Mouse (Mus musculus) cerebellum, postnatal 4 days (tissue): ENCODE measurements at regions not wholly inside any gene's neighbourhood (a gene's known extent, or its start where the extent isn't known, plus 50 kb on each side); places are given as distances from the start of the nearest gene placed in this dataset.

Experiments
- DNase-seq, 2 experiments: peaks; one replicate each; pipeline ENCODE4 v3.0.0; 2022; ENCODE audit warnings: low spot score in 2 of 2, mixed read lengths in 1 of 2

GRCm38 (mm10) chr8:102575523-102575922, 209.9 kb downstream of the Cdh11 start:
- no peak for DNase-seq

GRCm38 (mm10) chr8:102567779-102568178, 217.7 kb downstream of the Cdh11 start:
- DNase-seq: no peak

- DNase-seq: no peak
Observed at GRCm38 (mm10) chr8:102554213-102554612, 231.2 kb downstream of the Cdh11 start.

GRCm38 (mm10) chr8:102553348-102553935, 232.0 kb downstream of the Cdh11 start:
- no peak for DNase-seq

- peak in 1 of 2 experiments; percentile 16 for DNase-seq
Observed at GRCm38 (mm10) chr8:102538886-102539285, 246.6 kb downstream of the Cdh11 start.

- no peak for DNase-seq
Observed at GRCm38 (mm10) chr8:102538068-102538467, 247.4 kb downstream of the Cdh11 start.

GRCm38 (mm10) chr8:102518446-102518845, 267.0 kb downstream of the Cdh11 start:
- DNase-seq: no peak

- peak in 1 of 2 experiments; percentile 7 for DNase-seq
Observed at GRCm38 (mm10) chr8:102515748-102516147, 269.7 kb downstream of the Cdh11 start.

- no peak for DNase-seq
Observed at GRCm38 (mm10) chr8:102514805-102515424, 270.5 kb downstream of the Cdh11 start.

GRCm38 (mm10) chr8:102500751-102501150, 284.7 kb downstream of the Cdh11 start:
- no peak for DNase-seq

GRCm38 (mm10) chr8:102500202-102500601, 285.2 kb downstream of the Cdh11 start:
- DNase-seq: no peak

GRCm38 (mm10) chr8:102499091-102499490, 286.4 kb downstream of the Cdh11 start:
- DNase-seq: no peak

- DNase-seq: no peak
Observed at GRCm38 (mm10) chr8:102497160-102497559, 288.3 kb downstream of the Cdh11 start.

- DNase-seq: no peak
Observed at GRCm38 (mm10) chr8:102496698-102497097, 288.7 kb downstream of the Cdh11 start.

GRCm38 (mm10) chr8:102496021-102496420, 289.4 kb downstream of the Cdh11 start:
- DNase-seq: no peak

GRCm38 (mm10) chr8:102491015-102491414, 294.4 kb downstream of the Cdh11 start:
- DNase-seq: no peak

GRCm38 (mm10) chr8:102488284-102488683, 297.2 kb downstream of the Cdh11 start:
- no peak for DNase-seq

- DNase-seq: no peak
Observed at GRCm38 (mm10) chr8:102487796-102488195, 297.6 kb downstream of the Cdh11 start.

GRCm38 (mm10) chr8:102475166-102475802, 310.2 kb downstream of the Cdh11 start:
- DNase-seq: no peak

- no peak for DNase-seq
Observed at GRCm38 (mm10) chr8:102474192-102474591, 311.2 kb downstream of the Cdh11 start.

- DNase-seq: no peak
Observed at GRCm38 (mm10) chr8:102471352-102471751, 314.1 kb downstream of the Cdh11 start.

GRCm38 (mm10) chr8:102462601-102463000, 322.8 kb downstream of the Cdh11 start:
- DNase-seq: no peak

GRCm38 (mm10) chr8:102443006-102443405, 342.4 kb downstream of the Cdh11 start:
- no peak for DNase-seq
